Mouse (Mus musculus) C2C12 (cell line): ENCODE results near the gene Thap8. TPM values are rescaled to one million over a fixed set of nuclear protein-coding genes. Genes with fewer than 3 reads are reported as not detected.

Experiments
- H3K27me3 ChIP-seq: one replicate; pipeline ENCODE4 v1.6.1; 2011; ENCODE audit not compliant: control insufficient read depth, insufficient read depth, insufficient read length
- H3K36me3 ChIP-seq: one replicate; pipeline ENCODE4 v1.6.1; 2011; ENCODE audit not compliant: control insufficient read depth, insufficient read depth
- H3K4me3 ChIP-seq: one replicate; pipeline ENCODE4 v1.5.1; 2011; ENCODE audit warnings: mild to moderate bottlenecking, control low read depth; ENCODE audit not compliant: poor library complexity, insufficient read depth, severe bottlenecking
- H3K79me2 ChIP-seq: one replicate; pipeline ENCODE4 v1.6.1; 2011; ENCODE audit not compliant: control insufficient read depth, insufficient read depth
- H3K79me3 ChIP-seq: one replicate; pipeline ENCODE4 v1.6.1; 2011; ENCODE audit warnings: low read depth, control low read depth
- H3ac ChIP-seq: one replicate; pipeline ENCODE3; 2011; ENCODE audit warnings: low read depth; ENCODE audit not compliant: control insufficient read depth, insufficient read length
- CEBPB ChIP-seq: IDR thresholded peaks from one replicate; pipeline ENCODE4 v1.6.1; 2011; ENCODE audit warnings: low read depth, mild to moderate bottlenecking, control low read depth, moderate library complexity
- CTCF ChIP-seq: IDR thresholded peaks from one replicate; pipeline ENCODE4 v1.5.1; 2011; ENCODE audit not compliant: control insufficient read depth, insufficient read depth, insufficient read length
- FOSL1 ChIP-seq: IDR thresholded peaks from one replicate; pipeline ENCODE4 v1.8.0; 2011; ENCODE audit warnings: mild to moderate bottlenecking, low read length; ENCODE audit not compliant: poor library complexity, insufficient read depth, severe bottlenecking
- MAX ChIP-seq: IDR thresholded peaks from one replicate; pipeline ENCODE4 v1.6.1; 2011; ENCODE audit warnings: mild to moderate bottlenecking, control low read depth
- MYOD1 ChIP-seq: IDR thresholded peaks from one replicate; pipeline ENCODE4 v1.6.1; 2011; ENCODE audit warnings: low read depth; ENCODE audit not compliant: control insufficient read depth, insufficient read length
- MYOG ChIP-seq: IDR thresholded peaks from one replicate; pipeline ENCODE4 v1.6.1; 2011; ENCODE audit not compliant: control insufficient read depth, insufficient read length; ENCODE audit errors: extremely low read depth
- USF1 ChIP-seq: IDR thresholded peaks from one replicate; pipeline ENCODE4 v1.6.1; 2011; ENCODE audit warnings: low read depth, mild to moderate bottlenecking, control low read depth, moderate library complexity
- polyA plus RNA-seq: library from polyadenylated mRNA; unstranded; fragments of >200 nt; fragmentation: generic; extraction: Trizol; gene quantifications from one replicate; pipeline ENCODE4 v1.2.1, GENCODE M21; 2012; ENCODE audit warnings: missing spikeins

The Thap8 gene
- polyA plus RNA-seq, 1 experiment, result 0.07 TPM

GRCm38 (mm10) chr7:30324300-30324944, 44.5 kb downstream of the Thap8 start:
- Histone ChIP-seq H3ac (no peak overlapping the region), H3K79me3 (no peaks in the 10 kb centered on the region), H3K27me3 (peaks cover 5% of the 10 kb centered on the region), H3K36me3 (no peaks in the 10 kb centered on the region), H3K4me3 (no peak overlapping the region), H3K79me2 (peaks cover 4% of the 10 kb centered on the region)
- TF ChIP-seq MYOG (no peak), MYOD1 (no peak), CEBPB (no peak), USF1 (no peak), FOSL1 (no peak), CTCF (no peak), MAX (no peak)

DNA sequence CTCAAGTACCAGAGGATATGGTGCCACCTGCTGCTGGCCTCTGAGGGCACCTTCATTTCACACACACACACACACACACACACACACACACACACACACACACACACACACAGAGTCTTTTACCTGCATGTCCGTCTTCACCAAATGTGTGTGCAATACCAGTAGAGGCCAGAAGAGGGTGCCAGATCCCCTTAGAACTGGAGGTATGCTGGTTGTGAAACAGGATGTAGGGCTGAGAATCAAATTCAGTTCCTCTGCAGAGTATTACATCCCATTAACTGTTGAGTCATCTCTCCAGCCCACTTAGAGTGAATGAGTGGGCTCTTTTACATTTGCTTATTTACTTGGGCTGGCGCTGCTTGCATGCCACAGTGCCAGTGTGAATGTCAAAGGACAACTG, 45.5 kb downstream of the Thap8 start:
- H3K36me3 ChIP-seq, result no peaks in the 10 kb centered on the region
- peaks cover 4% of the 10 kb centered on the region for H3K79me2 ChIP-seq
- peaks cover 5% of the 10 kb centered on the region for H3K27me3 ChIP-seq
- H3ac ChIP-seq, result no peak overlapping the region
- no peaks in the 10 kb centered on the region for H3K79me3 ChIP-seq
- TF ChIP-seq MYOD1 (no peak), FOSL1 (no peak), MYOG (no peak), USF1 (no peak), CEBPB (no peak), CTCF (no peak), MAX (no peak)
- no peak overlapping the region for H3K4me3 ChIP-seq

GRCm38 (mm10) chr7:30326427-30326826, 46.5 kb downstream of the Thap8 start:
- Histone ChIP-seq H3K4me3 (no peak overlapping the region), H3ac (no peak overlapping the region), H3K79me2 (peaks cover 4% of the 10 kb centered on the region), H3K36me3 (no peaks in the 10 kb centered on the region), H3K27me3 (peaks cover 5% of the 10 kb centered on the region), H3K79me3 (no peaks in the 10 kb centered on the region)
- TF ChIP-seq CTCF, result no peak
- no peak for TF ChIP-seq USF1
- no peak for TF ChIP-seq FOSL1
- TF ChIP-seq MYOD1, result no peak
- no peak for TF ChIP-seq MYOG
- no peak for TF ChIP-seq MAX
- no peak for TF ChIP-seq CEBPB

DNA sequence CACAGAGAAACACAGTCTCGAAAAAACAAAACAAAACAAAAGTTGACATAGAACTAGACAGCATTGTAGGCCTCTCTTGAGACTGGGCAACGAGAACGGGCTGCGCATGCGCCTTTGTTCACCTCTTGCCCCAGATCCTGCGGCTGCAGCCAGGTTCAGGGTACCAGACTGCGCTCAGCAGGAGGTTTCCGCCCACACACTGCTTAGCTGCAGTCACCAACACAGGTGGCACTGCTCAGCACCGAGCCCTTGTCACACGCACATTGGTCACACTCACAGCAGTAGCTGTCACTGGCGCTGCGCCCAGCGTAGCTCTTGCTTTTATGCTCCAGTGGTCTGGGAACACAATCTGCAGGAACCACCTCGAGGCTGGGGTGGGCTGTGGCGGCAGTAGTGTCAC, 47.2 kb downstream of the Thap8 start:
- H3K79me3 ChIP-seq, result no peaks in the 10 kb centered on the region
- H3K27me3 ChIP-seq, result peaks cover 5% of the 10 kb centered on the region
- no peaks in the 10 kb centered on the region for H3K36me3 ChIP-seq
- no peaks in the 10 kb centered on the region for H3K79me2 ChIP-seq
- no peak overlapping the region for H3K4me3 ChIP-seq
- no peak for TF ChIP-seq FOSL1
- no peak for TF ChIP-seq MAX
- TF ChIP-seq USF1, result no peak
- no peak for TF ChIP-seq MYOG
- TF ChIP-seq CTCF, result no peak
- H3ac ChIP-seq, result no peak overlapping the region

GRCm38 (mm10) chr7:30328379-30328778, 48.5 kb downstream of the Thap8 start:
- no peaks in the 10 kb centered on the region for H3K36me3 ChIP-seq
- peaks cover 5% of the 10 kb centered on the region for H3K27me3 ChIP-seq
- no peaks in the 10 kb centered on the region for H3K79me3 ChIP-seq
- H3K4me3 ChIP-seq, result no peak overlapping the region
- TF ChIP-seq FOSL1, result no peak
- TF ChIP-seq MYOG, result no peak
- TF ChIP-seq CTCF, result no peak
- TF ChIP-seq MAX, result no peak
- TF ChIP-seq CEBPB, result no peak
- TF ChIP-seq MYOD1, result no peak
- TF ChIP-seq USF1, result no peak
- H3ac ChIP-seq, result no peak overlapping the region
- H3K79me2 ChIP-seq, result no peaks in the 10 kb centered on the region

- Histone ChIP-seq H3K36me3 (no peaks in the 10 kb centered on the region), H3K27me3 (peaks cover 27% of the 10 kb centered on the region), H3ac (no peak overlapping the region), H3K79me2 (no peaks in the 10 kb centered on the region), H3K4me3 (no peak overlapping the region), H3K79me3 (no peaks in the 10 kb centered on the region)
- TF ChIP-seq CTCF (peak; percentile 6), MYOD1 (no peak)
These were observed 52.0 kb downstream of the Thap8 start for GRCm38 (mm10) chr7:30331887-30332286.
